Mouse (Mus musculus) forebrain, postnatal 0 days (tissue): Measurements from ENCODE around the gene Grin1. TPM values are rescaled to one million over a fixed set of nuclear protein-coding genes. Genes with fewer than 3 reads are reported as not detected.

Experiments used
- ATAC-seq: fragments of 200-750 bp; cut with Nextera tagmentation; 2 replicates; pipeline ENCODE4 v1.8.0; 2017; ENCODE audit warnings: mild to moderate bottlenecking, moderate library complexity
- DNase-seq: peaks from one replicate; pipeline ENCODE4 v3.0.0-alpha.2; 2015
- H3K27ac ChIP-seq: fragments of 300-500 bp; sonication (generic); 2 replicates; pipeline ENCODE4 v1.5.1; 2014; ENCODE audit warnings: low read depth, mild to moderate bottlenecking, antibody characterized with exemption, low read length, moderate library complexity, mixed read lengths
- H3K27me3 ChIP-seq: fragments of 300-500 bp; sonication (generic); 2 replicates; pipeline ENCODE4 v1.6.1; 2014; ENCODE audit warnings: mild to moderate bottlenecking, low read length, mixed read lengths; ENCODE audit not compliant: insufficient read depth
- H3K36me3 ChIP-seq: fragments of 300-500 bp; sonication (generic); 2 replicates; pipeline ENCODE4 v1.6.1; 2014; ENCODE audit warnings: mild to moderate bottlenecking, moderate library complexity; ENCODE audit not compliant: insufficient read depth
- H3K4me1 ChIP-seq: fragments of 300-500 bp; sonication (generic); 2 replicates; pipeline ENCODE4 v1.6.1; 2014; ENCODE audit warnings: antibody characterized with exemption; ENCODE audit not compliant: insufficient read depth
- H3K4me2 ChIP-seq: fragments of 300-500 bp; sonication (generic); 2 replicates; pipeline ENCODE4 v1.6.1; 2014; ENCODE audit warnings: low read depth, mild to moderate bottlenecking, moderate library complexity
- H3K4me3 ChIP-seq: fragments of 300-500 bp; sonication (generic); 2 replicates; pipeline ENCODE4 v1.5.1; 2014; ENCODE audit warnings: low read depth, low read length, mixed read lengths
- H3K9ac ChIP-seq: fragments of 300-500 bp; sonication (generic); 2 replicates; pipeline ENCODE4 v1.6.1; 2014; ENCODE audit warnings: mild to moderate bottlenecking
- H3K9me3 ChIP-seq: fragments of 300-500 bp; sonication (generic); 2 replicates; pipeline ENCODE4 v1.6.1; 2016; ENCODE audit warnings: low read length
- CTCF ChIP-seq: sonication (generic); IDR thresholded peaks from 2 replicates; pipeline ENCODE4 v1.5.1; 2016; ENCODE audit warnings: antibody characterized with exemption, control low read depth, low read depth
- WGBS: fragments of 180-500 bp; shearing (Covaris S2); extraction: QIAGEN DNeasy Blood & Tissue Kit; methylation state at CpG from one replicate; pipeline ENCODE4 v1.1.7; 2014; 5-methylcytosine and 5-hydroxymethylcytosine counted together
- polyA plus RNA-seq: library from polyadenylated mRNA; unstranded; fragments of >200 nt; fragmentation: Nextera tagmentation; extraction: Ambion mirVana; gene quantifications from 2 replicates; pipeline ENCODE4 v1.2.1, GENCODE M21; 2015
- total RNA-seq: library from RNA; depleted of rRNA; stranded (reverse); fragments of >200 nt; gene quantifications from 2 replicates; pipeline ENCODE4 v1.2.3, GENCODE M21; 2014

Gene Grin1
- total and polyA plus RNA-seq, 2 experiments from 2014 or later, result 58.2 to 88.5 TPM

DNA sequence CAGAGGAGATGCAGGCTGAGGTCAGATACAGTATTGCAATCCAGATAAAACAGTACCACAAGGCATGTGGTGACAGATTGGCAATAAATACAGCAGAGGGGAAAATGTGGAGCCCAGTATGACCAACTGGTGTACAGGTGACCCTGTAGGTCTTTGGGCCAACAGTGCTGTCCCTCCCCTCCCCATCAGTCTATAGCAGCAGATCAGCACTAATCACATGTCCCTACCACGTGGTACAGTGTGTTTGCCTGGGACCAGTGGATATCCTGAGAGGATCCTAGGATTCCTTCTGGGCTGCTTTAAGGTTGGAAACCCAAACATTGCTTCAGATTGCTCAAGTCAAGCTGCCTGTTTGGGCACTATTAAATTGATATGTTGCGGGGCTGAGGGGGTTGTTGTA lies 14.6 kb upstream of the Grin1 start:
- Histone ChIP-seq H3K36me3 (peaks cover 42% of the 10 kb centered on the region), H3K4me1 (peaks cover 9% of the 10 kb centered on the region), H3K9ac (peak overlapping the region; percentile 89), H3K27me3 (no peaks in the 10 kb centered on the region), H3K4me2 (peak overlapping the region; percentile 89), H3K27ac (no peak overlapping the region), H3K4me3 (peak overlapping the region; percentile 62), H3K9me3 (no peaks in the 10 kb centered on the region)
- WGBS, result 87% methylated on average over 2 of the region's 2 CpGs
- ATAC-seq (no peak), DNase-seq (no peak)
- TF ChIP-seq CTCF, result no peak

DNA sequence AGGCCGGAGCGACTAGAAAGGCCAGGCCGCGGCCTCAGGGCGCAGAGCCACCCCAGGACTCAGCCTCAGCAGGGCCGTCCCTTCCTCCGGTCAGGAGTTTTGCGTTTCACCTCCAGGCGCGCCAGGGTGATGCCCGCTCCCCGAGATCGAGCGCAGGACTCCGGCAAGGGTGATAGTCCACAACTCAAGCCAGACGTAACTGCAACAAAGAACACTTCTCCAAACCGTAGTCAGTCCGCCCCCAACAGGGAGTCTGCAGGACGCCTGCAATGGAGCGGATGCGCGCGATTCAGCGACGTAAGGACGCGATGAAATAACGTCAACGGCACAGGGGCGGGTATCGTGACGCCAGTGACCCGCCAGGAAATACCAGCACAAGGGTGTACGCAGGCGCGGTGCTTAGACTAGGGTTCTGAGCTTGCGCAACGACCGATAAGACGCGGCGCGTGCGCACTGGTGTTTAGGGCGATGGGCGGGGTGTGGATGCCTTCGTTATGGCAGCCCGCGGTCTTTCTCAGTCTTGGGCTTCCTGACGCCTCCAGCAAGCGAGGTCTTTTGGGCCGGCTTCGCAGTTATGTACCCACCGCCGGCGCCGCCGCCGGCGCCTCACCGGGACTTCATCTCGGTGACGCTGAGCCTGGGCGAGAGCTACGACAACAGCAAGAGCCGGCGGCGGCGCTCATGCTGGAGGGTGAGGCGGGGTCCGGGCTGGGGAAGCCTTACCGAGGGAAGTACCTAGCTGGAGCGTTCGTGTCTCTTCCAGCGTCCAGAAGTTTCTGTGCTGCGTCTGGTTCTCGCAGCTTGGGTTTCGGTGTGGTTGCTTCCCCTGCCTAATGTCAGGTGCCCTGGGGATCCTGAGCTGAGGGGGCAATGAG lies 13.5 kb upstream of the Grin1 start, which contains the start of gene Man1b1:
TSS of gene Man1b1 (plus strand) at position 53 of the 875 bp plus-strand sequence.
- Histone ChIP-seq H3K4me2 (peak within 1 kb of the TSS; percentile 89), H3K9ac (peak within 1 kb of the TSS; percentile 89), H3K4me3 (peak within 1 kb of the TSS; percentile 62), H3K36me3 (peaks cover 31% of the 10 kb centered on the region), H3K27me3 (no peaks in the 10 kb centered on the region), H3K9me3 (no peaks in the 10 kb centered on the region), H3K27ac (peak within 1 kb of the TSS; percentile 90), H3K4me1 (peaks cover 9% of the 10 kb centered on the region)
- DNase-seq, result peak; percentile 100
- peak; percentile 68 for TF ChIP-seq CTCF
- ATAC-seq, result peak; percentile 99
- under 1% methylated on average over 78 of the region's 78 CpGs for WGBS

DNA sequence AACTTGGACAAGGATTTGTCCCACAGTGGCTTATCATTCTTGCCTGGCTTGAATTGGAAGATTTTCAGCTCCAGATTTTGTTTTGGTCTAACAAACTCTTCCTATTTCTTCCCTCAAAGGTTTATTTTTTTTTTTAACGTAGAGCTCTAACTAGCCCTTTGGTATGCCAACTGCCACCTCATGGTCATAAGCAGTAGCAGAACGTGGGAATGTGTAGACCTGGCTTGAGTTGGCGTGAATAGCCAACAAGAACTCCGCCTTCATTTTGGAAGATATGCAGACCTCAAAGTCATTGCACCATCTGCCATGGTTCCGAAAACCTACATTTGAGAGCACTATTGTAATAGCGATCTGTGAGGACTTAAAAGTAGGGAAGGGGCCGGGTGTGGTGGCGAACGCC lies 12.5 kb upstream of the Grin1 start:
- H3K9ac ChIP-seq, result 0 out of 2 replicates have a peak overlapping the region, but pooled peaks have one; percentile 89
- TF ChIP-seq CTCF, result no peak
- H3K4me2 ChIP-seq, result peak overlapping the region; percentile 68
- WGBS, result 59% methylated on average over 9 of the region's 9 CpGs
- no peaks in the 10 kb centered on the region for H3K27me3 ChIP-seq
- H3K9me3 ChIP-seq, result no peaks in the 10 kb centered on the region
- ATAC-seq (no peak), DNase-seq (no peak)
- H3K36me3 ChIP-seq, result peaks cover 21% of the 10 kb centered on the region
- peak overlapping the region; percentile 62 for H3K4me3 ChIP-seq
- peaks cover 9% of the 10 kb centered on the region for H3K4me1 ChIP-seq
- no peak overlapping the region for H3K27ac ChIP-seq

DNA sequence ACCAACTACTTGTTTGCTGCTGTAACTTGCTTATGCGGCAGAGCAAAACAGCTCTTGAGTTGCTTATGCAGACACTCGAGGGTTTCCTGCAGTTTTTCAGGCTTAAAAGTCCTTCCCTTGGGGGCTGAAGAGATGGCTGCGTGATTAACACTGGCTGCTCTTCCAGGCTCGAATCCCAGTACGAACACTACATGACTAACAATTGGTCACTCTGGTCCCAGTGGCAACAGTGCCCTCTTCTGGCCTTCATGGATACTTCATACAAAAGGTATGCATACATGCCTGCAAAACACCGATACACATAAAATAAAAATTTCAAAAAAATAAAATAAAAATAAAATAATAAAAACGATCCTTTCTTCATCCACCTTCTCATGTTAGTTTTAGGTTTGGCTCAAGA lies 9.5 kb upstream of the Grin1 start:
- WGBS, result 33% methylated on average over 7 of the region's 7 CpGs
- no peak overlapping the region for H3K4me3 ChIP-seq
- H3K4me2 ChIP-seq, result no peak overlapping the region
- no peaks in the 10 kb centered on the region for H3K36me3 ChIP-seq
- ATAC-seq (no peak), DNase-seq (peak; percentile 55)
- H3K4me1 ChIP-seq, result peaks cover 6% of the 10 kb centered on the region
- H3K27me3 ChIP-seq, result no peaks in the 10 kb centered on the region
- H3K9ac ChIP-seq, result no peak overlapping the region
- H3K9me3 ChIP-seq, result no peaks in the 10 kb centered on the region
- no peak overlapping the region for H3K27ac ChIP-seq
- peak; percentile 70 for TF ChIP-seq CTCF

DNA sequence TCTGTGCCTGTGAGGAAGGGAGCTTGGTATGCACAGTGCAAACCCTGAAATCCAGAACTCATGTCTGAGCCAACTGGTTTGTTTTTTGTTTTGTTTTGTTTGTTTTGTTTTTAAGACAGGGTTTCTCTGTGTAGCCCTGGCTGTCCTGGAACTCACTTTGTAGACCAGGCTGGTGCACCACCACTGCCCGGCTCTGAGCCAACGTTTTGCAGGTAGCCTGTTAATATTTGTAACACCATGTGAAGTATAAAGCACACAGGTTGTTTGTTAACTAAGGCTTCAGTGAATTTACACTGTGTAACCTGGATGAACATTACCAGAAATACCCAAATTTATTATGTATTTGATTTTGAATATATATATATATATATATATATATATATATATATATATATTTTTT lies 7.0 kb upstream of the Grin1 start:
- Histone ChIP-seq H3K9ac (no peak overlapping the region), H3K4me2 (no peak overlapping the region), H3K4me3 (no peak overlapping the region), H3K27me3 (peaks cover 2% of the 10 kb centered on the region; the same call in 1 of the 2 replicates), H3K4me1 (no peaks in the 10 kb centered on the region), H3K9me3 (no peaks in the 10 kb centered on the region), H3K36me3 (no peaks in the 10 kb centered on the region), H3K27ac (no peak overlapping the region)
- 78% methylated on average over 2 of the region's 2 CpGs for WGBS
- ATAC-seq, result no peak
- no peak for TF ChIP-seq CTCF
- DNase-seq, result no peak

DNA sequence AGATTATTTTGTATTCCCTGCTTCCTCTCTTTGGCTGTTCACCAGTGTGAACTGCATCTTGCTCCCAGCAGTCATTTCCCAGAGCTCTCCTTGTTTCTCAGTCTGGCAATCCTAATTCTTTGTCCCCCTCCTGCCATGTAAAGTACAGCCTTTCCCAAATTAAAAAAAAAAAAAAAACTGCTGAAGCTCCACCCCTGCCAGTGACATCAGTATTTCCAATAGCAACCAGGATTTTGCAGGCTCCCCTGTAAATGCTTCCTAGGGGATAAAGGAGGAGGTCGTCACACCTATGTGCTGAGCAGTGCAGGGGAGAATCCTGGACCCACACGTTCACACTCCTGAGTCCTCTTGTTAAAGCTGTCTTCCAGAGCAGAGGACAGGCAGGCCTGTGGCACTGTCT lies 1.1 kb upstream of the Grin1 start:
- Histone ChIP-seq H3K9ac (no peak overlapping the region; the same call in 1 of the 2 replicates), H3K4me2 (no peak overlapping the region), H3K9me3 (no peaks in the 10 kb centered on the region), H3K4me1 (peaks cover 7% of the 10 kb centered on the region), H3K36me3 (no peaks in the 10 kb centered on the region; the same call in 1 of the 2 replicates), H3K27ac (peak overlapping the region; percentile 21; the same call in 1 of the 2 replicates), H3K4me3 (no peak overlapping the region), H3K27me3 (peaks cover 5% of the 10 kb centered on the region; the same call in 1 of the 2 replicates)
- TF ChIP-seq CTCF, result no peak
- peak; percentile 23 for DNase-seq
- WGBS, result 23% methylated on average over 2 of the region's 2 CpGs
- peak; percentile 19; the same call in 1 of the 2 replicates for ATAC-seq
